Mouse (Mus musculus) left cerebral cortex, postnatal 14 days (tissue): ENCODE measurements at regions not wholly inside any gene's neighbourhood (a gene's known extent, or its start where the extent isn't known, plus 50 kb on each side); places are given as distances from the start of the nearest gene placed in this dataset.

Experiments used
- DNase-seq, 2 experiments: peaks; one replicate each; pipeline ENCODE4 v3.0.0; 2021 to 2022; ENCODE audit warnings: low spot score in 2 of 2, mixed read lengths in 1 of 2
- intact Hi-C: fragments of 180-260 bp; cut with DNase I; formaldehyde crosslinking; loops from one replicate; pipeline ENCODE4 v1.15.1; 2025

- intact Hi-C loops: no loop called here
- no peak for DNase-seq
Measured at GRCm38 (mm10) chr8:127799849-127800471, 558.4 kb upstream of the Nrp1 start.

- no peak for DNase-seq
- intact Hi-C loops: no loop called here
Measured at GRCm38 (mm10) chr8:127802136-127802535, 556.3 kb upstream of the Nrp1 start.

DNA sequence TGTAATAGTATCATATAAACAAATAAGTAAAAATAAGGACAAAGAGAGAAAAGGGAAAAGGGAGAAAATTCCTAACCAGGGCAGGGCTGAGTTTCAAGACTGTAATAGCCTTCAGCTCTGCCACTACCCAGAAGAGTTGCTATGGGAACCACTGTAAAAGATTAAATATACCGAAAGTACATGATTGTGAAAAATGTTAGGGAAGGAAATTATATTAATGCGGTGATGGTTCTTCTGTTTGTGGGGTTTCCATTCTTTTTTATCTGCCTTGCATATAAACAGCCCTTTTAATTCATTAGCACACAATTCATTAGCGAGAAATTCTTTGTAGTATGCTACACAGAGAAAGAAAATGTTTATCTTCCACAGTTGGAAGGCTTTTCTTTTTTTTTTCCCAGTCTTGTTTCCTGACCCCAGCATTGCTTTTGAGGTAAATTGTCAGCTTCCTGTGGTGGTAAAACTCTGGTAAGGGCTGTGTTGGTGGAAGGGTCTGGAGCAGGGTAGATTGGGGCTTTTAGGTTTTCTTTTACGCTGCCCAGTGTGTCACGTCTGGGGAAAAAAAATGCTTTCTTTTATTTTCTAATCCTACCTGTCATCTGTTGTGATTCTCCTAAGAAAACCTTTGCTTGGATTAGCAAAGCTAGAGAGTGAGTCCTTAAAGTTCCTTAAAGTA lies 555.6 kb upstream of the Nrp1 start:
- DNase-seq: no peak
- intact Hi-C loops: no loop called here

DNA sequence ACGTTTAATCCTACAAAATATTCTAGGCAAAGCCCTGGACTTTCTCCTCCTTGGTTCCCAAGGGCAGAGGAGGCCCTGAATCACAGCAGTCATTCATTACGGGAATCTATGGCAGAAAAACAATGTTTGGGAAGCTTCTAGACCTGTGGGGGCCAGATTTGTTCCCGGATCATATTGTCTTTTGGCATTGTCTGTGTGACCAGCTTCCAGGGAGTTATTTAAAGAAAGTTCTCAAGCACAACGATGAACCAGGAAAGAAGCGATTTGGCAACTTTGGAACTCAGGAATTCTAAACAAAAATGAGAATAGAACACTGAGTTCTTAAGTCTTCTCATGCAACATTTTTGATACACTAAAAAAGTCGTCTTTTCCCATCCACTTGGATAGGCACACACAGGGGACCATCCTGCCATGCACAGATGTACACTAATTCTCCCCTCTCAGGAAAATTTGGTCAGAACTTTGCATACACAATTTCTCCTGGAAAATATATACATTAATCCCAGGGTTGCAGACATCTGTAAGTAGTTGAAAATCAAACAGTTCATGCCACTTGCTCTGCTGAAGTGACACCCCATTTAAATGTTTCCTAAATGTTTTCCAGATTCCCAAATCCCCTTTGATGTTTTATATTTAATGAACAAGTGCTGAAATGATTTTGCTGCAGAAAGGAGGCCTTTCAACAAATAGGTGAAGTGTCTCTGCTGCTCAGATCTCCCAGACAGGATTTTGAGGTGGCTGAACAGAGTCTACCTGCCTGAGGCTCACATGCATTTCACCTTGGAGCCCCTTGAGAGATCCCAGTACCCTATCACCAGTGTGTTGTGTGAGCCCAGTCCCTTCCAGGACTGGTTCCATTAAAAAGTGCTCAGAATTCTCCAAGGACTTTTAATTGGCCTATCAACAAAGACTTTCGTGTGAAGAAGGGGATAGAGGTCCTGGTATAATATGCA lies 548.9 kb upstream of the Nrp1 start:
- no peak for DNase-seq
- intact Hi-C loops: no loop called here

GRCm38 (mm10) chr8:127811338-127811737 lies 547.1 kb upstream of the Nrp1 start:
- DNase-seq: no peak
- intact Hi-C loops: no loop called here

DNA sequence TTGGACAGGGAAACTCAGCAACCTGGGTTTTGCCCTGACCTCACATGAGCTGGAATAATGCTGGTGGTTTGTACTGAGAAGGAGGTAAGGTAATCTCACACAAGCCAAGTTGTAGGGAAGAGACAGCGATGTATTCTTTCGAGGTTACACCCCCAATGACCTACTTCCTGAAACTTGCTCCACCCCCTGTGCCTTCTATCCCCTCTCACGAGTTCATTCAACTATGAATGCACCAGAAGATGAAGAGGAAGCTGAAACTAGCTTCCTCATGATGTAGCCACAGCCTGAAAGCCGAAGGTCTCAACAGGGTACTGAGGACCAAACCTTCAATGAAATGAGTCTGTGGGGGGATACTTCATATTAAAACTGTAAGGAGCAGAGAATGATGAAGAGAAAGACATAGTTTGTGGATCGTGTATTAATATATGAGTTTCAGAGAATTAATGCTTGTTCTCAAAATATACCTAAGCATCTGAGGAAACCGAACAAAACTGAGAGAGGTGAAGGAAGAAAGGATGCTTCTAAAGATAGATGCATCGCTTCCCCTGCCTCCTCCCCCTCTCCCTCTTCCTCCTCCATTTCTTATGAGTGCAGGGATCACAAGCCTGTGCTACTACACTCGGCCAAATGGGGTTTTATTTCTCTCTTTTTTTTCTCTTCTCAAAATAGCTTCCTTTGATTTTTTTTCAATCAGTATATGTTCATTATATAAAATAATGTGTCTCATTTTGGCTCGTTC lies 543.5 kb upstream of the Nrp1 start:
- intact Hi-C loops: no loop called here

GRCm38 (mm10) chr8:127820741-127821170 lies 537.6 kb upstream of the Nrp1 start:
- intact Hi-C loops: no loop called here
- DNase-seq: no peak

More for the DNA sequence above, 543.5 kb upstream of the Nrp1 start:
- DNase-seq: no peak

GRCm38 (mm10) chr8:127821646-127822045 lies 536.8 kb upstream of the Nrp1 start:
- DNase-seq: no peak
- intact Hi-C loops: no loop called here

DNA sequence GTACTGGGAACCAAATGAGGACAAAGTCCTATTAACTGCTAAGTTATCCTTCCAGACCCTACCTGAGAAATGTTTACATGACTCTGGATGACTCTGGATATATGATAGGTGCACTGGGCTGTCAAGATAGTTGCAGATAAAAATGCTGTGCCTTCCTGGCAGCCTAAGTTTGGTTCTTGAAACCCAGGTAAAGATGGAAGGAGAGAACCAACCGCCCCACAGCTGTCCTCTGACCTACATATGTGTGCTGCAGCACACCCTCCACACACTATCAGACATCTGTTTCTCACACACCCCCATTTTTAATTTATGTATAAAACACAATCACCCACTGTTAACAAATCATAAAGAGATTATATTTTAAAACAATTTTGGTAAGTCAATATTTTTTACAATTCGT lies 533.4 kb upstream of the Nrp1 start:
- no peak for DNase-seq
- intact Hi-C loops: no loop called here

GRCm38 (mm10) chr8:127827826-127828225 lies 530.6 kb upstream of the Nrp1 start:
- intact Hi-C loops: no loop called here

GRCm38 (mm10) chr8:127829659-127830058 lies 528.7 kb upstream of the Nrp1 start:
- intact Hi-C loops: no loop called here
- no peak for DNase-seq

More at GRCm38 (mm10) chr8:127827826-127828225, 530.6 kb upstream of the Nrp1 start:
- no peak for DNase-seq

- DNase-seq: no peak
- intact Hi-C loops: no loop called here
Measured at GRCm38 (mm10) chr8:127834006-127834405, 524.4 kb upstream of the Nrp1 start.

- no peak for DNase-seq
- intact Hi-C loops: no loop called here
Measured at GRCm38 (mm10) chr8:127836410-127837206, 521.8 kb upstream of the Nrp1 start.

- no peak for DNase-seq
- intact Hi-C loops: no loop called here
Measured at GRCm38 (mm10) chr8:127838311-127838710, 520.1 kb upstream of the Nrp1 start.

- intact Hi-C loops: no loop called here
- DNase-seq: no peak
Measured at GRCm38 (mm10) chr8:127847332-127848018, 510.9 kb upstream of the Nrp1 start.

GRCm38 (mm10) chr8:127849926-127850325 lies 508.5 kb upstream of the Nrp1 start:
- DNase-seq: no peak
- intact Hi-C loops: no loop called here

DNA sequence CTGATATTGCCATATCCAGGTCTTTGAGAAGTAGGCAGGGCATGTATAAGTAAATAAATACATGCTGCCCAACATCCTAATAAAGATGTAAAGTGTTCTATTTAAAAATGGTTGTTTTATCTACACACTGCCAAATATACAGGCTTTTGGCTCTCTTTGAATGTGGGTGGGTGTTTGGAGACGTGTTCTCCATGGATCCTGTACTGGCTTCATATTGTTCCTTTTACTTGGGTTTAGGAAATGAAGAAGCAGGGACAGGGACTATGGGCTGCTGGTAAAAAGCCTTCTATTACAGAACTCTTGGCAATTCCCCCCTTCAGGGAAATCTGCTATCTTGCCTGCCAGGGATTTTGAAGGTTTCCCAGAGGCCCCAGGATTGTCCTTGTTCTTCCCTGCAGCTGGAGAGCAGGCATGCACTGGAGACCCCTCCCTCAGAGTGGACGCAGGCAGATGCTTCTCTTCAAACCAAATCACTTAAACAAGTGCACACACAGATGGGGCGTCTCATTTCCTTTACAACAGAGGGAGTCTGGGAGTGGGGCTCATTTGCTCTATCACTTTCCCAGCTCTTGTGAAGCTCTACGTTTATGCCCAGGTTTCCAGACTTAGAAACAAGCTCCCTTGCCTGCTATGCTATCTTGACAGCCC lies 502.6 kb upstream of the Nrp1 start:
- intact Hi-C loops: no loop called here
- DNase-seq: peak in 1 of 2 experiments; percentile 10
